Mouse (Mus musculus): ENCODE measurements around the gene Maml1.

GRCm38 (mm10) chr11:50210101-50210504 lies 82.0 kb downstream of the Maml1 start:
- TF ChIP-seq CTCF (IDR thresholded peaks at IDR 0.05; ENCODE audit: low read depth, low read length) (no peak), POLR2A (IDR thresholded peaks at IDR 0.05; ENCODE audit: borderline replicate concordance, low read depth, low read length) (no peak)
